7 mouse cellular contexts compared by ENCODE assay signal in genomic region chr7:99380491-99381213, GRCm38 (mm10). TPM values are rescaled to one million over a fixed set of nuclear protein-coding genes. Genes with fewer than 3 reads are reported as not detected.
DNase-seq lines count a peak whose midpoint lies in the region; ATAC-seq and TF ChIP-seq lines count a peak whose summit lies in the region.

No protein-coding gene starts in this region.

- peak overlapping the region; percentile 94 for H3K27ac ChIP-seq in lung, embryonic 15.5 days
- peak overlapping the region; percentile 97 for H3K27ac ChIP-seq in forebrain, embryonic 12.5 days
- peak overlapping the region; percentile 97 for H3K27ac ChIP-seq in midbrain, embryonic 10.5 days (replicated peaks)

- peak overlapping the region; percentile 89 for H3K4me2 ChIP-seq in lung, embryonic 15.5 days
- H3K4me2 ChIP-seq in forebrain, embryonic 12.5 days = peak overlapping the region; percentile 93

- peak; percentile 64; the same call in 1 of the 2 replicates for TF ChIP-seq CTCF in brain, embryonic 14.5 days (IDR thresholded peaks at IDR 0.05; ENCODE audit: borderline replicate concordance, extremely low read depth, insufficient read depth, insufficient read length)

- no peaks in the 10 kb centered on the region for H3K9me3 ChIP-seq in lung, embryonic 15.5 days
- H3K9me3 ChIP-seq in forebrain, embryonic 12.5 days = no peaks in the 10 kb centered on the region
- no peaks in the 10 kb centered on the region for H3K9me3 ChIP-seq in midbrain, embryonic 10.5 days (replicated peaks)

- no peaks in the 10 kb centered on the region for H3K36me3 ChIP-seq in lung, embryonic 15.5 days
- no peaks in the 10 kb centered on the region for H3K36me3 ChIP-seq in forebrain, embryonic 12.5 days (replicated peaks)
- no peaks in the 10 kb centered on the region for H3K36me3 ChIP-seq in midbrain, embryonic 10.5 days

- no peak for DNase-seq in lung, postnatal 14 days
- DNase-seq in brain, embryonic 14.5 days (ENCODE audit: low read depth) = peak; percentile 92
- DNase-seq in kidney, postnatal 10 days = peak; percentile 63
- peak; percentile 77 for DNase-seq in midbrain, embryonic 10.5 days (ENCODE audit: low spot score)
- DNase-seq in testis, postnatal 10 days (ENCODE audit: low spot score) = peak; percentile 59

- TF ChIP-seq POLR2A in brain, embryonic 14.5 days (IDR thresholded peaks at IDR 0.05; ENCODE audit: borderline replicate concordance, extremely low read depth, insufficient read depth, insufficient read length, poor library complexity, severe bottlenecking) = no peak; the same call in 1 of the 2 replicates

- H3K4me1 ChIP-seq in lung, embryonic 15.5 days = peaks cover 47% of the 10 kb centered on the region
- H3K4me1 ChIP-seq in forebrain, embryonic 12.5 days = peaks cover 44% of the 10 kb centered on the region
- H3K4me1 ChIP-seq in midbrain, embryonic 10.5 days = peaks cover 70% of the 10 kb centered on the region

- H3K4me3 ChIP-seq in lung, embryonic 15.5 days = peak overlapping the region; percentile 61
- peak overlapping the region; percentile 61 for H3K4me3 ChIP-seq in forebrain, embryonic 12.5 days (replicated peaks)
- H3K4me3 ChIP-seq in midbrain, embryonic 10.5 days = peak overlapping the region; percentile 78

- WGBS in lung, embryonic 15.5 days = under 1% methylated on average over 24 of the region's 24 CpGs
- 1% methylated on average over 24 of the region's 24 CpGs for WGBS in forebrain, embryonic 12.5 days
- 1% methylated on average over 24 of the region's 24 CpGs for WGBS in midbrain, embryonic 10.5 days

- no peaks in the 10 kb centered on the region for H3K27me3 ChIP-seq in lung, embryonic 15.5 days
- peaks cover 15% of the 10 kb centered on the region for H3K27me3 ChIP-seq in forebrain, embryonic 12.5 days
- peaks cover 31% of the 10 kb centered on the region for H3K27me3 ChIP-seq in midbrain, embryonic 10.5 days (ENCODE audit: low read depth, poor library complexity, severe bottlenecking)

- peak overlapping the region; percentile 57 for H3K9ac ChIP-seq in lung, embryonic 15.5 days
- peak overlapping the region; percentile 79 for H3K9ac ChIP-seq in forebrain, embryonic 12.5 days

- ATAC-seq in lung, embryonic 15.5 days (ENCODE audit: borderline replicate concordance, extremely low read depth, low FRiP score, low TSS enrichment) = peak; percentile 64
- ATAC-seq in forebrain, embryonic 12.5 days (ENCODE audit: low FRiP score) = peak; percentile 66

RNA-seq across cellular contexts. Expression of gene Gdpd5, which starts 0.6 kb away (rescaled TPM):
- polyA plus RNA-seq in lung, embryonic 15.5 days (2015; fragmentation: Nextera tagmentation; extraction: Ambion mirVana) = 20.7 and 22.0 TPM in 2 replicates
- polyA plus RNA-seq in brain, embryonic 14.5 days (2012; rRNA removed) = 56.3 and 70.2 TPM in 2 replicates
- polyA plus RNA-seq in forebrain, embryonic 12.5 days (2016; fragmentation: Nextera tagmentation; extraction: Ambion mirVana) = 29.9 and 34.4 TPM in 2 replicates
- 23.5 and 28.2 TPM in 2 replicates for polyA plus RNA-seq in midbrain, embryonic 10.5 days (2016; fragmentation: Nextera tagmentation; extraction: Ambion mirVana)

RNA-seq across cellular contexts. Expression of gene Serpinh1, which starts 27.6 kb away (rescaled TPM):
- polyA plus RNA-seq in lung, embryonic 15.5 days (2015; fragmentation: Nextera tagmentation; extraction: Ambion mirVana) = 1,817 and 1,834 TPM in 2 replicates
- polyA plus RNA-seq in brain, embryonic 14.5 days (2012; rRNA removed) = 187 and 283 TPM in 2 replicates
- polyA plus RNA-seq in forebrain, embryonic 12.5 days (2016; fragmentation: Nextera tagmentation; extraction: Ambion mirVana) = 425 and 501 TPM in 2 replicates
- 789 and 882 TPM in 2 replicates for polyA plus RNA-seq in midbrain, embryonic 10.5 days (2016; fragmentation: Nextera tagmentation; extraction: Ambion mirVana)
